Mouse (Mus musculus): ENCODE results near the gene Cmah.

GRCm38 (mm10) chr13:24523587-24524221, 196.5 kb downstream of the Cmah start:
- TF ChIP-seq CTCF (IDR thresholded peaks at IDR 0.05; ENCODE audit: insufficient read depth, low read length) (no peak), POLR2A (IDR thresholded peaks at IDR 0.05; ENCODE audit: borderline replicate concordance, extremely low read depth, low read depth, low read length) (no peak)

All from lung, adult 2 months (tissue).